1 mouse cellular context compared by ENCODE assay signal in the genomic region with DNA sequence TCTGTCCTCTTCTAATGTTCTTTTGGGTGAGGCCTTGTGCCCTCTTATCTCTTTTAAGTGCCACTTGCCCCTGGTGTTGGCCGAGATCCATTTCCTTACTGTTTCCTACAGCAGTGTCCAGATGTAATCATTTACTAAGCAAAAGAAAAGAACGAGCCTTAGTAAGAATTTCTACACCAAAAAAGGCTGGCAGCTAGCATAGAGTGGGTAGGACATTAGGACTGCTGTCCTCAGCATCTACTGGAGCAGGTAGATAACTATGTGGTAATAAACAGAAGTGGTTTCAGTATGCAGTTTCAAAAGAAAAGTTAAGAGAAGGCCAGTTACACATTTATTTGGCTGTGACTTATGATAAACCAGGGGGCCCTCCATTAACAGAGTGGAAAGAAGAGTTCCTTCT.
TF ChIP-seq lines count a peak whose summit lies in the region.

No protein-coding gene starts in this region.

TF ChIP-seq in myocyte, 11 proteins besides CTCF, POLR2A, EP300 and RAD21 (continued from another document):
- no peak for TF ChIP-seq TCF12 (IDR thresholded peaks at IDR 0.05; ENCODE audit: insufficient read depth, poor library complexity, severe bottlenecking)
- no peak for TF ChIP-seq SRF (IDR thresholded peaks at IDR 0.05; ENCODE audit: control insufficient read depth, insufficient read length, low read depth)
